Mouse (Mus musculus): ENCODE results near the gene Cysrt1. TPM values are rescaled to one million over a fixed set of nuclear protein-coding genes. Genes with fewer than 3 reads are reported as not detected.

The Cysrt1 gene
- polyA plus RNA-seq, 1 experiment from 2014 or later = 0.30 TPM

GRCm38 (mm10) chr2:25267746-25268309 lies 25.6 kb upstream of the Cysrt1 start:
- no peak overlapping the region for H3K4me2 ChIP-seq (ENCODE audit: low read length)
- H3K36me3 ChIP-seq (ENCODE audit: control insufficient read depth, insufficient read depth, low read length) = peaks cover 24% of the 10 kb centered on the region
- no peak for ATAC-seq (replicated peaks; ENCODE audit: low FRiP score, low TSS enrichment, low read depth)
- no peak for DNase-seq (ENCODE audit: low spot score)
- H3K4me3 ChIP-seq (ENCODE audit: low read depth, low read length) = no peak overlapping the region
- 0 out of 2 replicates have a peak overlapping the region, but pooled peaks have one; percentile 20 for H3K9ac ChIP-seq (ENCODE audit: low read length)
- no peaks in the 10 kb centered on the region for H3K9me3 ChIP-seq (ENCODE audit: control insufficient read depth, low read length)
- peaks cover 32% of the 10 kb centered on the region for H3K4me1 ChIP-seq (replicated peaks; ENCODE audit: control insufficient read depth, insufficient read depth, low read length)
- H3K27me3 ChIP-seq (replicated peaks; ENCODE audit: control insufficient read depth, insufficient read depth, low read length) = peaks cover 10% of the 10 kb centered on the region; the same call in 1 of the 2 replicates
- H3K27ac ChIP-seq (ENCODE audit: low read depth) = no peak overlapping the region
- WGBS = 67% methylated on average over 4 of the region's 4 CpGs

GRCm38 (mm10) chr2:25267241-25267640 lies 25.0 kb upstream of the Cysrt1 start:
- Histone ChIP-seq H3K27ac (ENCODE audit: low read depth) (no peak overlapping the region), H3K9me3 (ENCODE audit: control insufficient read depth, low read length) (no peaks in the 10 kb centered on the region), H3K4me3 (ENCODE audit: low read depth, low read length) (no peak overlapping the region), H3K4me2 (ENCODE audit: low read length) (no peak overlapping the region), H3K9ac (ENCODE audit: low read length) (0 out of 2 replicates have a peak overlapping the region, but pooled peaks have one; percentile 20), H3K27me3 (replicated peaks; ENCODE audit: control insufficient read depth, insufficient read depth, low read length) (peaks cover 10% of the 10 kb centered on the region; the same call in 1 of the 2 replicates), H3K36me3 (ENCODE audit: control insufficient read depth, insufficient read depth, low read length) (peaks cover 24% of the 10 kb centered on the region), H3K4me1 (replicated peaks; ENCODE audit: control insufficient read depth, insufficient read depth, low read length) (peaks cover 32% of the 10 kb centered on the region)
- ATAC-seq (replicated peaks; ENCODE audit: low FRiP score, low TSS enrichment, low read depth) = no peak
- DNase-seq (ENCODE audit: low spot score) = no peak

- Histone ChIP-seq H3K9ac (ENCODE audit: low read length) (no peak overlapping the region), H3K9me3 (ENCODE audit: control insufficient read depth, low read length) (no peaks in the 10 kb centered on the region), H3K4me3 (ENCODE audit: low read depth, low read length) (no peak overlapping the region), H3K27ac (ENCODE audit: low read depth) (no peak overlapping the region), H3K4me2 (ENCODE audit: low read length) (0 out of 2 replicates have a peak overlapping the region, but pooled peaks have one; percentile 27), H3K4me1 (replicated peaks; ENCODE audit: control insufficient read depth, insufficient read depth, low read length) (peaks cover 32% of the 10 kb centered on the region), H3K27me3 (replicated peaks; ENCODE audit: control insufficient read depth, insufficient read depth, low read length) (peaks cover 10% of the 10 kb centered on the region; the same call in 1 of the 2 replicates), H3K36me3 (ENCODE audit: control insufficient read depth, insufficient read depth, low read length) (peaks cover 24% of the 10 kb centered on the region)
- ATAC-seq (replicated peaks; ENCODE audit: low FRiP score, low TSS enrichment, low read depth) (no peak), DNase-seq (ENCODE audit: low spot score) (no peak)
- WGBS = 56% methylated on average over 2 of the region's 2 CpGs
Observed at GRCm38 (mm10) chr2:25266720-25267119, 24.5 kb upstream of the Cysrt1 start.

GRCm38 (mm10) chr2:25265897-25266656 lies 23.8 kb upstream of the Cysrt1 start:
- WGBS = 69% methylated on average over 6 of the region's 6 CpGs

GRCm38 (mm10) chr2:25264851-25265250 lies 22.6 kb upstream of the Cysrt1 start:
- ATAC-seq (replicated peaks; ENCODE audit: low FRiP score, low TSS enrichment, low read depth) (no peak), DNase-seq (ENCODE audit: low spot score) (no peak)
- no peak overlapping the region for H3K4me3 ChIP-seq (ENCODE audit: low read depth, low read length)
- H3K27me3 ChIP-seq (replicated peaks; ENCODE audit: control insufficient read depth, insufficient read depth, low read length) = peaks cover 10% of the 10 kb centered on the region; the same call in 1 of the 2 replicates
- H3K9me3 ChIP-seq (ENCODE audit: control insufficient read depth, low read length) = no peaks in the 10 kb centered on the region
- WGBS = 80% methylated on average over 3 of the region's 3 CpGs
- H3K4me2 ChIP-seq (ENCODE audit: low read length) = peak overlapping the region; percentile 27; the same call in 1 of the 2 replicates
- peaks cover 13% of the 10 kb centered on the region for H3K36me3 ChIP-seq (ENCODE audit: control insufficient read depth, insufficient read depth, low read length)
- H3K27ac ChIP-seq (ENCODE audit: low read depth) = no peak overlapping the region
- peaks cover 20% of the 10 kb centered on the region for H3K4me1 ChIP-seq (replicated peaks; ENCODE audit: control insufficient read depth, insufficient read depth, low read length)
- H3K9ac ChIP-seq (ENCODE audit: low read length) = no peak overlapping the region

More at GRCm38 (mm10) chr2:25265897-25266656, 23.8 kb upstream of the Cysrt1 start:
- Histone ChIP-seq H3K27me3 (replicated peaks; ENCODE audit: control insufficient read depth, insufficient read depth, low read length) (peaks cover 10% of the 10 kb centered on the region; the same call in 1 of the 2 replicates), H3K9me3 (ENCODE audit: control insufficient read depth, low read length) (no peaks in the 10 kb centered on the region), H3K9ac (ENCODE audit: low read length) (0 out of 2 replicates have a peak overlapping the region, but pooled peaks have one; percentile 11), H3K4me3 (ENCODE audit: low read depth, low read length) (no peak overlapping the region), H3K36me3 (ENCODE audit: control insufficient read depth, insufficient read depth, low read length) (peaks cover 24% of the 10 kb centered on the region), H3K4me1 (replicated peaks; ENCODE audit: control insufficient read depth, insufficient read depth, low read length) (peaks cover 26% of the 10 kb centered on the region), H3K4me2 (ENCODE audit: low read length) (peak overlapping the region; percentile 27), H3K27ac (ENCODE audit: low read depth) (no peak overlapping the region)
- no peak for DNase-seq (ENCODE audit: low spot score)
- ATAC-seq (replicated peaks; ENCODE audit: low FRiP score, low TSS enrichment, low read depth) = no peak

- Histone ChIP-seq H3K9ac (ENCODE audit: low read length) (no peak overlapping the region), H3K9me3 (ENCODE audit: control insufficient read depth, low read length) (no peaks in the 10 kb centered on the region), H3K4me2 (ENCODE audit: low read length) (no peak overlapping the region), H3K36me3 (ENCODE audit: control insufficient read depth, insufficient read depth, low read length) (peaks cover 7% of the 10 kb centered on the region; the same call in 1 of the 2 replicates), H3K4me3 (ENCODE audit: low read depth, low read length) (no peak overlapping the region), H3K27me3 (replicated peaks; ENCODE audit: control insufficient read depth, insufficient read depth, low read length) (peaks cover 10% of the 10 kb centered on the region; the same call in 1 of the 2 replicates), H3K27ac (ENCODE audit: low read depth) (no peak overlapping the region), H3K4me1 (replicated peaks; ENCODE audit: control insufficient read depth, insufficient read depth, low read length) (peaks cover 20% of the 10 kb centered on the region)
- ATAC-seq (replicated peaks; ENCODE audit: low FRiP score, low TSS enrichment, low read depth) (no peak), DNase-seq (ENCODE audit: low spot score) (no peak)
- WGBS = 73% methylated on average over 5 of the region's 5 CpGs
Observed at GRCm38 (mm10) chr2:25264286-25264660, 22.0 kb upstream of the Cysrt1 start.

GRCm38 (mm10) chr2:25263623-25264285 lies 21.5 kb upstream of the Cysrt1 start:
- Histone ChIP-seq H3K27ac (ENCODE audit: low read depth) (no peak overlapping the region), H3K4me1 (replicated peaks; ENCODE audit: control insufficient read depth, insufficient read depth, low read length) (peaks cover 20% of the 10 kb centered on the region), H3K27me3 (replicated peaks; ENCODE audit: control insufficient read depth, insufficient read depth, low read length) (peaks cover 10% of the 10 kb centered on the region; the same call in 1 of the 2 replicates), H3K4me3 (ENCODE audit: low read depth, low read length) (peak overlapping the region; percentile 83), H3K4me2 (ENCODE audit: low read length) (peak overlapping the region; percentile 76), H3K9me3 (ENCODE audit: control insufficient read depth, low read length) (no peaks in the 10 kb centered on the region), H3K9ac (ENCODE audit: low read length) (peak overlapping the region; percentile 46), H3K36me3 (ENCODE audit: control insufficient read depth, insufficient read depth, low read length) (peaks cover 5% of the 10 kb centered on the region; the same call in 1 of the 2 replicates)
- ATAC-seq (replicated peaks; ENCODE audit: low FRiP score, low TSS enrichment, low read depth) = no peak
- no peak for DNase-seq (ENCODE audit: low spot score)
- 22% methylated on average over 12 of the region's 12 CpGs for WGBS

GRCm38 (mm10) chr2:25262795-25263622 lies 20.8 kb upstream of the Cysrt1 start:
- H3K27ac ChIP-seq (ENCODE audit: low read depth) = no peak overlapping the region
- under 1% methylated on average over 76 of the region's 82 CpGs for WGBS
- ATAC-seq (replicated peaks; ENCODE audit: low FRiP score, low TSS enrichment, low read depth) = 0 out of 2 replicates have a peak, but pooled peaks have one; percentile 5

More at GRCm38 (mm10) chr2:25262795-25263622, 20.8 kb upstream of the Cysrt1 start:
- H3K4me3 ChIP-seq (ENCODE audit: low read depth, low read length) = peak overlapping the region; percentile 83
- H3K4me1 ChIP-seq (replicated peaks; ENCODE audit: control insufficient read depth, insufficient read depth, low read length) = peaks cover 20% of the 10 kb centered on the region
- no peaks in the 10 kb centered on the region for H3K9me3 ChIP-seq (ENCODE audit: control insufficient read depth, low read length)
- H3K9ac ChIP-seq (ENCODE audit: low read length) = peak overlapping the region; percentile 46
- DNase-seq (ENCODE audit: low spot score) = no peak
- peaks cover 10% of the 10 kb centered on the region; the same call in 1 of the 2 replicates for H3K27me3 ChIP-seq (replicated peaks; ENCODE audit: control insufficient read depth, insufficient read depth, low read length)
- H3K4me2 ChIP-seq (ENCODE audit: low read length) = peak overlapping the region; percentile 76
- no peaks in the 10 kb centered on the region for H3K36me3 ChIP-seq (ENCODE audit: control insufficient read depth, insufficient read depth, low read length)

Measured in intestine, embryonic 14.5 days (tissue).